Mouse (Mus musculus) large intestine, adult 2 months (tissue): ENCODE results near the gene Gm28308. TPM values are rescaled to one million over a fixed set of nuclear protein-coding genes. Genes with fewer than 3 reads are reported as not detected.

Experiments
- DNase-seq: peaks from one replicate; pipeline ENCODE4 v3.0.0-alpha.2; 2012; ENCODE audit warnings: low read depth, low spot score
- WGBS: fragments of 180-500 bp; shearing (Covaris S2); methylation state at CpG from one replicate; pipeline ENCODE4 v1.1.7; 2018; 5-methylcytosine and 5-hydroxymethylcytosine counted together
- polyA plus RNA-seq: library from polyadenylated mRNA; depleted of rRNA; stranded (reverse); fragments of >200 nt; gene quantifications from 2 replicates; pipeline ENCODE4 v1.2.3, GENCODE M21; 2012

Gm28308 gene
- polyA plus RNA-seq, 1 experiment = 0.24 TPM

- DNase-seq = no peak
- 2% methylated on average over 19 of the region's 35 CpGs for WGBS
These were observed 37.3 kb downstream of the Gm28308 start for GRCm38 (mm10) chr6:52175864-52176263.

GRCm38 (mm10) chr6:52174968-52175751 lies 38.0 kb downstream of the Gm28308 start:
- DNase-seq = no peak
- 12% methylated on average over 41 of the region's 41 CpGs for WGBS

GRCm38 (mm10) chr6:52173648-52174047 lies 39.5 kb downstream of the Gm28308 start:
- no peak for DNase-seq
- 23% methylated on average over 4 of the region's 4 CpGs for WGBS

- WGBS = 36% methylated on average over 35 of the region's 35 CpGs
- no peak for DNase-seq
These were observed 40.6 kb downstream of the Gm28308 start for GRCm38 (mm10) chr6:52172501-52172900.

- 75% methylated on average over 7 of the region's 7 CpGs for WGBS
- DNase-seq = no peak
These were observed 41.2 kb downstream of the Gm28308 start for GRCm38 (mm10) chr6:52171938-52172337.

GRCm38 (mm10) chr6:52171331-52171730 lies 41.8 kb downstream of the Gm28308 start:
- WGBS = 87% methylated on average over 4 of the region's 4 CpGs
- no peak for DNase-seq

- no peak for DNase-seq
- 82% methylated on average over 5 of the region's 5 CpGs for WGBS
These were observed 42.3 kb downstream of the Gm28308 start for GRCm38 (mm10) chr6:52170898-52171223.

GRCm38 (mm10) chr6:52170166-52170897 lies 42.8 kb downstream of the Gm28308 start:
- no peak for DNase-seq
- WGBS = 90% methylated on average over 40 of the region's 40 CpGs

- WGBS = 80% methylated on average over 16 of the region's 16 CpGs
- DNase-seq = no peak
These were observed 43.5 kb downstream of the Gm28308 start for GRCm38 (mm10) chr6:52169499-52170165.

GRCm38 (mm10) chr6:52168191-52169055 lies 44.7 kb downstream of the Gm28308 start:
- DNase-seq = no peak
- 84% methylated on average over 42 of the region's 42 CpGs for WGBS

- no peak for DNase-seq
- 91% methylated on average over 14 of the region's 14 CpGs for WGBS
These were observed 45.4 kb downstream of the Gm28308 start for GRCm38 (mm10) chr6:52167736-52168161.

- WGBS = 92% methylated on average over 1 of the region's 1 CpGs
- DNase-seq = no peak
These were observed 46.0 kb downstream of the Gm28308 start for GRCm38 (mm10) chr6:52167176-52167575.

- DNase-seq = no peak
- 79% methylated on average over 4 of the region's 4 CpGs for WGBS
These were observed 46.6 kb downstream of the Gm28308 start for GRCm38 (mm10) chr6:52166431-52167077.

- no peak for DNase-seq
- 78% methylated on average over 28 of the region's 28 CpGs for WGBS
These were observed 47.4 kb downstream of the Gm28308 start for GRCm38 (mm10) chr6:52165441-52166370.

GRCm38 (mm10) chr6:52164626-52165440 lies 48.3 kb downstream of the Gm28308 start, which contains the start of gene Hoxa2:
TSS of gene Hoxa2 (minus strand) at chr6:52164831.
- DNase-seq = no peak
- 68% methylated on average over 25 of the region's 25 CpGs for WGBS

GRCm38 (mm10) chr6:52164051-52164625 lies 49.0 kb downstream of the Gm28308 start:
- 63% methylated on average over 39 of the region's 39 CpGs for WGBS
- DNase-seq = no peak
